Mouse (Mus musculus): Measurements from ENCODE around the gene Armc3. TPM values are rescaled to one million over a fixed set of nuclear protein-coding genes. Genes with fewer than 3 reads are reported as not detected.

Gene Armc3
- polyA plus RNA-seq, 1 experiment from 2014 or later, result 0.49 TPM

GRCm38 (mm10) chr2:19322448-19322847 lies 123.3 kb downstream of the Armc3 start:
- Histone ChIP-seq H3K4me1 (ENCODE audit: control insufficient read depth, insufficient read depth, low read length) (no peaks in the 10 kb centered on the region), H3K4me3 (ENCODE audit: low read length) (no peak overlapping the region), H3K36me3 (ENCODE audit: control insufficient read depth, insufficient read depth) (no peaks in the 10 kb centered on the region), H3K4me2 (ENCODE audit: low read depth, low read length) (no peak overlapping the region), H3K27me3 (ENCODE audit: control insufficient read depth, insufficient read depth, low read length) (no peaks in the 10 kb centered on the region), H3K9ac (ENCODE audit: low read length) (no peak overlapping the region), H3K27ac (ENCODE audit: low read length) (no peak overlapping the region), H3K9me3 (replicated peaks; ENCODE audit: control insufficient read depth, low read length) (no peaks in the 10 kb centered on the region)
- ATAC-seq (replicated peaks; ENCODE audit: extremely low read depth, insufficient read depth, low FRiP score), result no peak
- WGBS, result 79% methylated on average over 9 of the region's 9 CpGs

- no peak overlapping the region for H3K27ac ChIP-seq (ENCODE audit: low read length)
- no peak overlapping the region for H3K9ac ChIP-seq (ENCODE audit: low read length)
- WGBS, result 79% methylated on average over 1 of the region's 1 CpGs
- H3K36me3 ChIP-seq (ENCODE audit: control insufficient read depth, insufficient read depth), result no peaks in the 10 kb centered on the region
- no peaks in the 10 kb centered on the region for H3K9me3 ChIP-seq (replicated peaks; ENCODE audit: control insufficient read depth, low read length)
- no peaks in the 10 kb centered on the region for H3K4me1 ChIP-seq (ENCODE audit: control insufficient read depth, insufficient read depth, low read length)
- H3K27me3 ChIP-seq (ENCODE audit: control insufficient read depth, insufficient read depth, low read length), result no peaks in the 10 kb centered on the region
- ATAC-seq (replicated peaks; ENCODE audit: extremely low read depth, insufficient read depth, low FRiP score), result no peak
- no peak overlapping the region for H3K4me3 ChIP-seq (ENCODE audit: low read length)
- no peak overlapping the region for H3K4me2 ChIP-seq (ENCODE audit: low read depth, low read length)
Observed at GRCm38 (mm10) chr2:19326376-19326775, 127.3 kb downstream of the Armc3 start.

GRCm38 (mm10) chr2:19327811-19328210 lies 128.7 kb downstream of the Armc3 start:
- WGBS, result 74% methylated on average over 4 of the region's 4 CpGs
- no peak for ATAC-seq (replicated peaks; ENCODE audit: extremely low read depth, insufficient read depth, low FRiP score)
- H3K36me3 ChIP-seq (ENCODE audit: control insufficient read depth, insufficient read depth), result no peaks in the 10 kb centered on the region
- H3K4me3 ChIP-seq (ENCODE audit: low read length), result no peak overlapping the region
- H3K9me3 ChIP-seq (replicated peaks; ENCODE audit: control insufficient read depth, low read length), result no peaks in the 10 kb centered on the region
- H3K27ac ChIP-seq (ENCODE audit: low read length), result no peak overlapping the region
- H3K9ac ChIP-seq (ENCODE audit: low read length), result no peak overlapping the region
- H3K4me1 ChIP-seq (ENCODE audit: control insufficient read depth, insufficient read depth, low read length), result no peaks in the 10 kb centered on the region
- no peaks in the 10 kb centered on the region for H3K27me3 ChIP-seq (ENCODE audit: control insufficient read depth, insufficient read depth, low read length)
- H3K4me2 ChIP-seq (ENCODE audit: low read depth, low read length), result no peak overlapping the region

- Histone ChIP-seq H3K4me3 (ENCODE audit: low read length) (peak overlapping the region; percentile 36), H3K9ac (ENCODE audit: low read length) (peak overlapping the region; percentile 17; the same call in 1 of the 2 replicates), H3K27me3 (ENCODE audit: control insufficient read depth, insufficient read depth, low read length) (peaks cover 3% of the 10 kb centered on the region), H3K36me3 (ENCODE audit: control insufficient read depth, insufficient read depth) (no peaks in the 10 kb centered on the region), H3K27ac (ENCODE audit: low read length) (peak overlapping the region; percentile 19; the same call in 1 of the 2 replicates), H3K4me1 (ENCODE audit: control insufficient read depth, insufficient read depth, low read length) (peaks cover 2% of the 10 kb centered on the region; the same call in 1 of the 2 replicates), H3K9me3 (replicated peaks; ENCODE audit: control insufficient read depth, low read length) (no peaks in the 10 kb centered on the region), H3K4me2 (ENCODE audit: low read depth, low read length) (peak overlapping the region; percentile 58)
- no peak for ATAC-seq (replicated peaks; ENCODE audit: extremely low read depth, insufficient read depth, low FRiP score)
- WGBS, result 33% methylated on average over 10 of the region's 10 CpGs
Observed at GRCm38 (mm10) chr2:19343901-19344635, 145.0 kb downstream of the Armc3 start.

- no peaks in the 10 kb centered on the region for H3K36me3 ChIP-seq (ENCODE audit: control insufficient read depth, insufficient read depth)
- peak overlapping the region; percentile 36 for H3K4me3 ChIP-seq (ENCODE audit: low read length)
- H3K27me3 ChIP-seq (ENCODE audit: control insufficient read depth, insufficient read depth, low read length), result peaks cover 3% of the 10 kb centered on the region
- no peaks in the 10 kb centered on the region for H3K9me3 ChIP-seq (replicated peaks; ENCODE audit: control insufficient read depth, low read length)
- H3K27ac ChIP-seq (ENCODE audit: low read length), result no peak overlapping the region
- peaks cover 2% of the 10 kb centered on the region; the same call in 1 of the 2 replicates for H3K4me1 ChIP-seq (ENCODE audit: control insufficient read depth, insufficient read depth, low read length)
- H3K4me2 ChIP-seq (ENCODE audit: low read depth, low read length), result peak overlapping the region; percentile 58
- peak; percentile 78 for ATAC-seq (replicated peaks; ENCODE audit: extremely low read depth, insufficient read depth, low FRiP score)
- 18% methylated on average over 17 of the region's 20 CpGs for WGBS
- H3K9ac ChIP-seq (ENCODE audit: low read length), result peak overlapping the region; percentile 17; the same call in 1 of the 2 replicates
Observed at GRCm38 (mm10) chr2:19344636-19345413, 145.7 kb downstream of the Armc3 start.

GRCm38 (mm10) chr2:19345414-19345964 lies 146.4 kb downstream of the Armc3 start:
- no peaks in the 10 kb centered on the region for H3K36me3 ChIP-seq (ENCODE audit: control insufficient read depth, insufficient read depth)
- H3K27me3 ChIP-seq (ENCODE audit: control insufficient read depth, insufficient read depth, low read length), result peaks cover 3% of the 10 kb centered on the region
- no peak overlapping the region for H3K27ac ChIP-seq (ENCODE audit: low read length)
- no peaks in the 10 kb centered on the region for H3K9me3 ChIP-seq (replicated peaks; ENCODE audit: control insufficient read depth, low read length)
- peaks cover 2% of the 10 kb centered on the region; the same call in 1 of the 2 replicates for H3K4me1 ChIP-seq (ENCODE audit: control insufficient read depth, insufficient read depth, low read length)
- H3K9ac ChIP-seq (ENCODE audit: low read length), result no peak overlapping the region
- H3K4me2 ChIP-seq (ENCODE audit: low read depth, low read length), result no peak overlapping the region
- ATAC-seq (replicated peaks; ENCODE audit: extremely low read depth, insufficient read depth, low FRiP score), result no peak
- WGBS, result 69% methylated on average over 5 of the region's 5 CpGs
- H3K4me3 ChIP-seq (ENCODE audit: low read length), result no peak overlapping the region

GRCm38 (mm10) chr2:19348454-19348853 lies 149.4 kb downstream of the Armc3 start:
- Histone ChIP-seq H3K4me1 (ENCODE audit: control insufficient read depth, insufficient read depth, low read length) (peaks cover 2% of the 10 kb centered on the region; the same call in 1 of the 2 replicates), H3K4me3 (ENCODE audit: low read length) (no peak overlapping the region), H3K36me3 (ENCODE audit: control insufficient read depth, insufficient read depth) (no peaks in the 10 kb centered on the region), H3K9ac (ENCODE audit: low read length) (no peak overlapping the region), H3K9me3 (replicated peaks; ENCODE audit: control insufficient read depth, low read length) (no peaks in the 10 kb centered on the region), H3K27ac (ENCODE audit: low read length) (no peak overlapping the region), H3K27me3 (ENCODE audit: control insufficient read depth, insufficient read depth, low read length) (peaks cover 3% of the 10 kb centered on the region), H3K4me2 (ENCODE audit: low read depth, low read length) (no peak overlapping the region)
- 58% methylated on average over 3 of the region's 3 CpGs for WGBS
- no peak for ATAC-seq (replicated peaks; ENCODE audit: extremely low read depth, insufficient read depth, low FRiP score)

GRCm38 (mm10) chr2:19350167-19350566 lies 151.1 kb downstream of the Armc3 start:
- WGBS, result 78% methylated on average over 5 of the region's 5 CpGs
- Histone ChIP-seq H3K36me3 (ENCODE audit: control insufficient read depth, insufficient read depth) (no peaks in the 10 kb centered on the region), H3K4me3 (ENCODE audit: low read length) (no peak overlapping the region), H3K27ac (ENCODE audit: low read length) (no peak overlapping the region), H3K27me3 (ENCODE audit: control insufficient read depth, insufficient read depth, low read length) (peaks cover 3% of the 10 kb centered on the region), H3K9ac (ENCODE audit: low read length) (no peak overlapping the region), H3K4me2 (ENCODE audit: low read depth, low read length) (no peak overlapping the region), H3K4me1 (ENCODE audit: control insufficient read depth, insufficient read depth, low read length) (no peaks in the 10 kb centered on the region), H3K9me3 (replicated peaks; ENCODE audit: control insufficient read depth, low read length) (no peaks in the 10 kb centered on the region)
- no peak for ATAC-seq (replicated peaks; ENCODE audit: extremely low read depth, insufficient read depth, low FRiP score)

Measured in heart, embryonic 16.5 days (tissue).